Mouse (Mus musculus) c-Kit-positive CD71-negative TER-119-negative erythroid progenitor cells, embryonic 14.5 days (primary cell): ENCODE measurements around the gene Ifne.
"Not testable (repeated sequence)": the region's sequence is repeated elsewhere in the genome, so short reads cannot be mapped to it uniquely, and the experiment has no call there.

Source experiments
- DNase-seq: peaks from one replicate; pipeline ENCODE4 v3.0.0-alpha.2; 2013; ENCODE audit warnings: low read depth

The Ifne gene

GRCm38 (mm10) chr4:88867926-88868911, 11.8 kb downstream of the Ifne start:
- DNase-seq: no peak

- peak; percentile 77 for DNase-seq
Observed at GRCm38 (mm10) chr4:88867366-88867925, 12.6 kb downstream of the Ifne start.

- no peak for DNase-seq
Observed at GRCm38 (mm10) chr4:88865011-88865569, 14.9 kb downstream of the Ifne start.

DNA sequence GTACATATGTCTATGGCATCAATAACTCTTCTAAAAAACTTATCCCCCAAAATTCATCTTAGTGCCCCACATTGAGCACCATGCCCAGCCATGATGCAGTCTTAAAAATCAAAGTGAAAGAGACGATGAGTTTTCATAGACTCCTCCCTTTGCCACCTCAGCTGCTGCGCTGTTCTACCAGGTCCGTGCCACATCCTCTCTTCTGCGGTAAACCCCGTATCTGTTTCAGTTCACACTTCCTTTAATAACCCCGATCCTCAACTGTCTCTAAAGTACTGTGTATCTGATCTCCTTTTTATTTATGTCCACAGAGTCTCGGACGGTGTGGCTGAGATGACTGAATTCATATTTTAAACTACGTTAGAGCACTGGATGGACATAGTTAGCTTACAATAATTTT, 15.4 kb downstream of the Ifne start:
- DNase-seq: no peak

DNA sequence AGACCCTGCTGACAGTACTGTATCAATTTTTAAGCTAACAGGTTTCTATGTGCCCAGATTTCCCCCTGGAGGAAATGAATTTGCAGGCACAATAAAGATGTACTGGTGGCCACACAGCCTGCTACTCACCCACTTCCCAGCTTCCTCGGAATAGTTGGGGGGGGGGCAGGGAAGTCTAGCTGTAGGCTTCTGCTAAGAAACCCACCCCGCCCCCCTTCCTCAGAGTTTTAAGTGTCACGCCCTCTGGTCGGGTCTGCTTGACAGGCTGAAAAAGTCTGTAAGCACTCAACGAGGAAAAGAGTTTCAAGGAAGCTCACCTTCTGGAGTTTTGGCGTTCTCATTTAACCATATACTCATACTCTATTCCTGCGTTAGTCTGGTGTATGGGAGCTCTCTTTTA, 16.7 kb downstream of the Ifne start:
- no peak for DNase-seq

DNA sequence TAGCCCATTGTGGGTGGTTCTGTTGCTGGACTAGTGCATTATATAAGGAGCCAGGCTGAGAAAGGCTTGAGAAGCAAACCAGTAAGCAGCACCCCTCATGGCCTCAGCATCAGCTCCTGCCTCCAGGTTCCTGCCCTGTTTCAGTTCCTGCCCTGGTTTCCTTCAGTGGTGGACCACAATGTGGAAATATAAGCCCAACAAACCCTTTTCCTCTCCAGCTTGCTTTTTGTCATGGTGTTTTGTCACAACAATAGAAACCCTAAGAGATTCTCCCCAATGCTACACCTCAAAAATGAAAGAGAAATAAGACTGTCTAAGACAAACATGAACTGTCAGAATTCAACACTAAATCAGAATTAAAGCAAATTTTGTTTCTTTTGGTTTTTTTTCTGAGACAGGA, 20.8 kb downstream of the Ifne start:
- DNase-seq: no peak

GRCm38 (mm10) chr4:88851026-88851763, 28.8 kb downstream of the Ifne start:
- no peak for DNase-seq

- DNase-seq: no peak
Observed at GRCm38 (mm10) chr4:88849698-88850097, 30.3 kb downstream of the Ifne start, which contains the start of gene Ifna1. Gene Ifna1, plus strand, starts transcription at chr4:88850087.

- no peak for DNase-seq
Observed at GRCm38 (mm10) chr4:88845334-88845733, 34.7 kb downstream of the Ifne start.

GRCm38 (mm10) chr4:88841438-88841911, 38.5 kb downstream of the Ifne start, which contains the start of gene Ifna4:
Gene Ifna4, plus strand, starts transcription at chr4:88841861.
- DNase-seq: no peak

DNA sequence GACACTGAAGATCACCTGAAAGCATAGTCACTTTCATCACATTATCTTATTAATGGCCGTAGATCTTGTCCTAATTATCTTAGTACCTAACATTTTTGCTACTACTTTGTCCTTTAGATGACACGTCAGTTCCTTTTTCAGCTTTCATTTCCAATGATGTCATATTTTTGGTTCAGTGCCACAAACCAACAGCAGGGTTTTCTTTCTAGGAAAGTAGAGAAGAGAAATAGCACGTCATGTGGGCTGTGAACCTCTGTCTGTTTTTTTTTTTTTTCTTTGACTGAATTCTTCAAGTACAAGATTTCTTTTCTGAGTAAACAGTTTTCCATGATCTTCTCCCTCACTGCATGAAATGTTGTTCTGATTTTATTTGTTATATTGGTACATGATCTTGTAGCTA, 39.9 kb downstream of the Ifne start:
- no peak for DNase-seq

DNA sequence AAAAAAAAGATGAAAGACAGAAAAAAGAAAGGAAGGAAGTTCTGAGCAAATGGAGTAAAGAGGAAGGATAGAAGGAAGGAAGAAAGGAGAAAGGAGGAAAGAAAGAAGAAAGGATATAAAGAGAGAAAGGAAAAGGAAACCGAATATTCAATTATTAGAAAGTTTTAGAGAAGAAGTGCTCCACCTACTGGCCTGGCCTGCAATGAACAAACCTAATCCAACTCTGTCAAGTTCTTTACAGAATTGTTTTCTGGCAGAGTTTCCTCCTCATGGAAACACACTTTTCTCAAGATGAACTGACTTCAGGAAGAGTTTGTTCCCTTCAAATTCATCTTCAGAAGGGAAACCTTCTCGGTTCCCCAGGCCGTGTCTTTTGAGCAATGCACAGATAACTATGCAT, 41.2 kb downstream of the Ifne start:
- DNase-seq: no peak

- DNase-seq: not testable (repeated sequence)
Observed at GRCm38 (mm10) chr4:88835225-88835624, 44.8 kb downstream of the Ifne start, which contains the start of gene Ifna5. Gene Ifna5, plus strand, starts transcription at chr4:88835525.

DNA sequence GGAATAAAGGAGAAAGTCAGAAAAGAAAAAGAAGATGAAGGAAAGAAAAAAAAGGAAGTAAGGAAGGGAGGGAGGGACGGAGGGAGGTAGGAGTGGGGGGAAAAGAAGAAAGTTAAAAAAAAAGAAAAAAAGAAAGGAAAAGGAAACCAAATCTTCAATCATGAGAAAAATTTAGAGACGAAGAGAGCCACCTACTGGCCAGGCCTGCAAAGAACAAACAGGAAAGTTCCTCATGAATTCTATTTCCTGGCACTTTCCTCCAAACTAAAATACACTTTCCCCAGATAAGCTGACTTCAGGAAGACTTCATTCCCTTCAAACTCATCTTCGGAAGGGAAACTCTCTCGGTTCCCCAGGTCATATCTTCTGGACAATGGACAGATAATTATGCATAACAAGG, 49.5 kb downstream of the Ifne start:
- no peak for DNase-seq
